Mouse (Mus musculus) limb, embryonic 11.5 days (tissue): Measurements from ENCODE around the gene Slk. TPM values are rescaled to one million over a fixed set of nuclear protein-coding genes. Genes with fewer than 3 reads are reported as not detected.

Experiments used
- ATAC-seq: fragments of 200-750 bp; cut with Nextera tagmentation; 2 replicates; pipeline ENCODE4 v1.8.0; 2017; ENCODE audit warnings: low read depth; ENCODE audit not compliant: insufficient number of reproducible peaks, low FRiP score, low TSS enrichment
- DNase-seq: peaks from one replicate; pipeline ENCODE4 v3.0.0-alpha.2; 2015; ENCODE audit warnings: low spot score
- H3K27ac ChIP-seq: fragments of 300-500 bp; sonication (generic); replicated peaks from 2 replicates; pipeline ENCODE4 v1.5.1; 2014; ENCODE audit warnings: low read depth, mild to moderate bottlenecking, low read length
- H3K27me3 ChIP-seq: fragments of 300-500 bp; sonication (generic); 2 replicates; pipeline ENCODE4 v1.6.1; 2014; ENCODE audit warnings: mild to moderate bottlenecking, low read length, mixed read lengths; ENCODE audit not compliant: control insufficient read depth, insufficient read depth
- H3K36me3 ChIP-seq: fragments of 300-500 bp; sonication (generic); 2 replicates; pipeline ENCODE4 v1.6.1; 2014; ENCODE audit warnings: mild to moderate bottlenecking, low read length, moderate library complexity, mixed read lengths; ENCODE audit not compliant: control insufficient read depth, insufficient read depth
- H3K4me1 ChIP-seq: fragments of 300-500 bp; sonication (generic); 2 replicates; pipeline ENCODE4 v1.6.1; 2014; ENCODE audit warnings: low read length, mixed read lengths; ENCODE audit not compliant: control insufficient read depth, insufficient read depth
- H3K4me2 ChIP-seq: fragments of 300-500 bp; sonication (generic); 2 replicates; pipeline ENCODE4 v1.6.1; 2014; ENCODE audit warnings: low read depth, mild to moderate bottlenecking, moderate library complexity; ENCODE audit not compliant: severe bottlenecking
- H3K4me3 ChIP-seq: fragments of 300-500 bp; sonication (generic); 2 replicates; pipeline ENCODE4 v1.5.1; 2014; ENCODE audit warnings: low read depth, low read length
- H3K9ac ChIP-seq: fragments of 300-500 bp; sonication (generic); 2 replicates; pipeline ENCODE4 v1.6.1; 2014; ENCODE audit warnings: mild to moderate bottlenecking, low read length
- H3K9me3 ChIP-seq: fragments of 300-500 bp; sonication (generic); 2 replicates; pipeline ENCODE4 v1.6.1; 2016; ENCODE audit warnings: low read length; ENCODE audit not compliant: control insufficient read depth
- WGBS: fragments of 180-500 bp; shearing (Covaris S2); extraction: QIAGEN DNeasy Blood & Tissue Kit; methylation state at CpG from one replicate; pipeline ENCODE4 v1.1.7; 2014; 5-methylcytosine and 5-hydroxymethylcytosine counted together
- polyA plus RNA-seq: library from polyadenylated mRNA; unstranded; fragments of >200 nt; fragmentation: Nextera tagmentation; extraction: Ambion mirVana; gene quantifications from 2 replicates; pipeline ENCODE4 v1.2.1, GENCODE M21; 2014

Slk gene
- polyA plus RNA-seq, 1 experiment from 2014 or later = 11.8 TPM

- WGBS = 50% methylated on average over 7 of the region's 7 CpGs
- Histone ChIP-seq H3K9ac (no peak overlapping the region), H3K27ac (no peak overlapping the region), H3K4me3 (no peak overlapping the region), H3K27me3 (peaks cover 5% of the 10 kb centered on the region), H3K36me3 (no peaks in the 10 kb centered on the region), H3K4me1 (peaks cover 8% of the 10 kb centered on the region), H3K4me2 (no peak overlapping the region), H3K9me3 (no peaks in the 10 kb centered on the region)
- ATAC-seq (no peak), DNase-seq (no peak)
Measured at GRCm38 (mm10) chr19:47542441-47542840, 37.0 kb upstream of the Slk start.

- WGBS = 16% methylated on average over 3 of the region's 3 CpGs
- DNase-seq (no peak), ATAC-seq (no peak)
- no peaks in the 10 kb centered on the region for H3K4me1 ChIP-seq
- H3K9ac ChIP-seq = no peak overlapping the region
- H3K4me2 ChIP-seq = no peak overlapping the region
- no peaks in the 10 kb centered on the region for H3K9me3 ChIP-seq
- H3K27ac ChIP-seq = no peak overlapping the region
- H3K27me3 ChIP-seq = peaks cover 5% of the 10 kb centered on the region
- no peaks in the 10 kb centered on the region for H3K36me3 ChIP-seq
- no peak overlapping the region for H3K4me3 ChIP-seq
Measured at GRCm38 (mm10) chr19:47545055-47545454, 34.4 kb upstream of the Slk start.

- no peak overlapping the region for H3K9ac ChIP-seq
- H3K4me2 ChIP-seq = no peak overlapping the region
- no peak overlapping the region for H3K27ac ChIP-seq
- peaks cover 5% of the 10 kb centered on the region for H3K27me3 ChIP-seq
- DNase-seq = no peak
- H3K36me3 ChIP-seq = no peaks in the 10 kb centered on the region
- no peaks in the 10 kb centered on the region for H3K4me1 ChIP-seq
- no peak overlapping the region for H3K4me3 ChIP-seq
- ATAC-seq = no peak
- H3K9me3 ChIP-seq = no peaks in the 10 kb centered on the region
Measured at GRCm38 (mm10) chr19:47545528-47545927, 34.0 kb upstream of the Slk start.

GRCm38 (mm10) chr19:47548432-47549076 is 30.9 kb upstream of the Slk start:
- H3K9ac ChIP-seq = no peak overlapping the region
- no peak overlapping the region for H3K4me3 ChIP-seq
- H3K27ac ChIP-seq = no peak overlapping the region
- H3K36me3 ChIP-seq = no peaks in the 10 kb centered on the region
- ATAC-seq = no peak
- no peaks in the 10 kb centered on the region for H3K27me3 ChIP-seq
- no peaks in the 10 kb centered on the region for H3K9me3 ChIP-seq
- H3K4me1 ChIP-seq = no peaks in the 10 kb centered on the region
- no peak for DNase-seq
- no peak overlapping the region for H3K4me2 ChIP-seq
- WGBS = 95% methylated on average over 11 of the region's 11 CpGs

GRCm38 (mm10) chr19:47549174-47549573 is 30.3 kb upstream of the Slk start:
- 83% methylated on average over 9 of the region's 9 CpGs for WGBS
- ATAC-seq = no peak
- H3K4me1 ChIP-seq = no peaks in the 10 kb centered on the region

GRCm38 (mm10) chr19:47549584-47549983 is 29.9 kb upstream of the Slk start:
- H3K4me3 ChIP-seq = no peak overlapping the region
- H3K4me2 ChIP-seq = no peak overlapping the region
- H3K36me3 ChIP-seq = no peaks in the 10 kb centered on the region
- no peaks in the 10 kb centered on the region for H3K9me3 ChIP-seq
- DNase-seq (no peak), ATAC-seq (no peak)
- H3K27me3 ChIP-seq = no peaks in the 10 kb centered on the region
- no peak overlapping the region for H3K27ac ChIP-seq
- H3K4me1 ChIP-seq = no peaks in the 10 kb centered on the region
- H3K9ac ChIP-seq = no peak overlapping the region
- WGBS = 79% methylated on average over 4 of the region's 4 CpGs

More at GRCm38 (mm10) chr19:47549174-47549573, 30.3 kb upstream of the Slk start:
- H3K4me2 ChIP-seq = no peak overlapping the region
- H3K9me3 ChIP-seq = no peaks in the 10 kb centered on the region
- H3K9ac ChIP-seq = no peak overlapping the region
- H3K36me3 ChIP-seq = no peaks in the 10 kb centered on the region
- no peak overlapping the region for H3K27ac ChIP-seq
- DNase-seq = no peak
- H3K4me3 ChIP-seq = no peak overlapping the region
- H3K27me3 ChIP-seq = no peaks in the 10 kb centered on the region

- no peak overlapping the region for H3K27ac ChIP-seq
- 82% methylated on average over 5 of the region's 5 CpGs for WGBS
- no peak for DNase-seq
Measured at GRCm38 (mm10) chr19:47559145-47559544, 20.3 kb upstream of the Slk start.

GRCm38 (mm10) chr19:47559751-47560512 is 19.5 kb upstream of the Slk start:
- Histone ChIP-seq H3K36me3 (no peaks in the 10 kb centered on the region), H3K4me3 (no peak overlapping the region), H3K4me1 (no peaks in the 10 kb centered on the region), H3K27me3 (no peaks in the 10 kb centered on the region), H3K9ac (no peak overlapping the region), H3K27ac (no peak overlapping the region), H3K4me2 (no peak overlapping the region), H3K9me3 (no peaks in the 10 kb centered on the region)
- DNase-seq (no peak), ATAC-seq (no peak)
- WGBS = 69% methylated on average over 14 of the region's 14 CpGs

More at GRCm38 (mm10) chr19:47559145-47559544, 20.3 kb upstream of the Slk start:
- Histone ChIP-seq H3K4me3 (no peak overlapping the region), H3K9me3 (no peaks in the 10 kb centered on the region), H3K9ac (no peak overlapping the region), H3K4me2 (no peak overlapping the region), H3K36me3 (no peaks in the 10 kb centered on the region), H3K27me3 (no peaks in the 10 kb centered on the region), H3K4me1 (no peaks in the 10 kb centered on the region)
- ATAC-seq = no peak
